Mouse (Mus musculus) ES-E14 (cell line): ENCODE results near the gene Gal3st1.

Experiments used
- CHD2 ChIP-seq: IDR thresholded peaks from 2 replicates; pipeline ENCODE4 v1.6.1; 2014; ENCODE audit warnings: mild to moderate bottlenecking, low read depth, low read length, inconsistent platforms
- HCFC1 ChIP-seq: IDR thresholded peaks from 2 replicates; pipeline ENCODE4 v1.6.1; 2012; ENCODE audit warnings: low read length, inconsistent platforms, borderline replicate concordance; ENCODE audit not compliant: insufficient read depth
- ZNF384 ChIP-seq: IDR thresholded peaks from 2 replicates; pipeline ENCODE4 v1.6.1; 2012; ENCODE audit warnings: low read depth, low read length, inconsistent platforms

DNA sequence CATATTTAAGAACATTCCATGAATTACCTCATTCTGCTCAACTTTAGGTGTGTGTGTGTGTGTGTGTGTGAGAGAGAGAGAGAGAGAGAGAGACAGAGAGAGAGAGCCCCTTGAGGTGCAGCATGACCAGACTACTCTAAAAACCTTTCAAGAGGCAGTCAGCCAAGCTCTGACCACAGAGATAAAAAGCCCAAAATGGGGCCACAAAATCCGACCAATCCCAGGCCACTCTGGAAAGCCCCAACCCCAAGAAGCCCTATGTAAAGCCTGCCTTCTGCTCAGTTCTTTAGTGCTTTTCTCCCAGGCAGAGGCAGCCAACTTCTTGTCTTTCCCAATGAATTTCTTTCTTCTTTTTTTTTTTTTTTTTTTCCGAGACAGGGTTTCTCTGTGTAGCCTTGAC, 22.5 kb upstream of the Gal3st1 start:
- no peak for TF ChIP-seq CHD2
- TF ChIP-seq HCFC1: no peak
- no peak for TF ChIP-seq ZNF384
